Mouse (Mus musculus) liver, adult (tissue): ENCODE results near the gene Slc4a2.

ENCODE experiments used
- GATA4 ChIP-seq: IDR thresholded peaks from 2 replicates; pipeline ENCODE4 v1.6.1; 2014; ENCODE audit warnings: mild to moderate bottlenecking, low read length; ENCODE audit not compliant: insufficient replicate concordance

The Slc4a2 gene

GRCm38 (mm10) chr5:24433993-24434392 lies 10.4 kb downstream of the Slc4a2 start:
- TF ChIP-seq GATA4: no peak

- TF ChIP-seq GATA4: no peak
Measured at GRCm38 (mm10) chr5:24441187-24441586, 17.6 kb downstream of the Slc4a2 start.

- TF ChIP-seq GATA4: no peak
Measured at GRCm38 (mm10) chr5:24442029-24442428, 18.4 kb downstream of the Slc4a2 start.

- TF ChIP-seq GATA4: no peak
Measured at GRCm38 (mm10) chr5:24443204-24443603, 19.6 kb downstream of the Slc4a2 start.

GRCm38 (mm10) chr5:24443927-24444326 lies 20.3 kb downstream of the Slc4a2 start:
- TF ChIP-seq GATA4: no peak

GRCm38 (mm10) chr5:24444746-24445427 lies 21.2 kb downstream of the Slc4a2 start, which contains the start of gene Fastk:
Gene Fastk (minus strand): TSS chr5:24445287.
- TF ChIP-seq GATA4: peak; percentile 25; the same call in 1 of the 2 replicates

- no peak for TF ChIP-seq GATA4
Measured at GRCm38 (mm10) chr5:24445428-24446080, 21.9 kb downstream of the Slc4a2 start.

GRCm38 (mm10) chr5:24446630-24447029 lies 23.0 kb downstream of the Slc4a2 start:
- TF ChIP-seq GATA4: no peak

- peak; percentile 70; the same call in 1 of the 2 replicates for TF ChIP-seq GATA4
Measured at GRCm38 (mm10) chr5:24447624-24448298, 24.1 kb downstream of the Slc4a2 start, which contains the start of gene Tmub1. Gene Tmub1 (minus strand): TSS chr5:24447854.

GRCm38 (mm10) chr5:24451264-24452029 lies 27.8 kb downstream of the Slc4a2 start:
- TF ChIP-seq GATA4: no peak

- TF ChIP-seq GATA4: no peak
Measured at GRCm38 (mm10) chr5:24452030-24452690, 28.5 kb downstream of the Slc4a2 start, which contains the start of gene Agap3. Gene Agap3 (plus strand): TSS chr5:24452177.

- no peak for TF ChIP-seq GATA4
Measured at GRCm38 (mm10) chr5:24452691-24453233, 29.1 kb downstream of the Slc4a2 start.

- no peak for TF ChIP-seq GATA4
Measured at GRCm38 (mm10) chr5:24453283-24453984, 29.8 kb downstream of the Slc4a2 start.

- no peak for TF ChIP-seq GATA4
Measured at GRCm38 (mm10) chr5:24453985-24454303, 30.3 kb downstream of the Slc4a2 start.
